Mouse (Mus musculus) thymus, postnatal 14 days (tissue): ENCODE data around the gene Vdac2.

Experiments
- DNase-seq: peaks from one replicate; pipeline ENCODE4 v3.0.0; 2021

Gene Vdac2

DNA sequence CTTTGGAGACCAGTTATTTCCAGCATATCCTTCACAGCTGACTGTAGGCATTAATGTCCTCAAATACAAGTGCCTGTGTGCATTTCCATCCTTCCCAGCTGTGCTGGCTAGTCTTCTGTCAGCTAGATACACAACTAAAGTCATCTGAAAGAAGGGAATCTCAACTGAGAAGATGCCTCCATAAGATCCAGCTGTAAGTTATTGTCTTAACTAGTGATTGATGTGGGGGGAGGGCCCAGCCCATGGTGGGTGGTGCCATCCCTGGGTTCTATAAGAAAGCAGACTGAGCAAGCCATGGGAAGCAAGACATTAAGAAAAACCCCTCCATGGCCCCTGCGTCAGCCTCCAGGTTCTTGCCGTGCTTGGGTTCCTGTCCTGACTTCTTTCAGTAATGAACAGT lies at the start of gene Vdac2:
Gene Vdac2, plus strand, starts transcription at position 301 of the 400 bp plus-strand sequence.
- no peak for DNase-seq

DNA sequence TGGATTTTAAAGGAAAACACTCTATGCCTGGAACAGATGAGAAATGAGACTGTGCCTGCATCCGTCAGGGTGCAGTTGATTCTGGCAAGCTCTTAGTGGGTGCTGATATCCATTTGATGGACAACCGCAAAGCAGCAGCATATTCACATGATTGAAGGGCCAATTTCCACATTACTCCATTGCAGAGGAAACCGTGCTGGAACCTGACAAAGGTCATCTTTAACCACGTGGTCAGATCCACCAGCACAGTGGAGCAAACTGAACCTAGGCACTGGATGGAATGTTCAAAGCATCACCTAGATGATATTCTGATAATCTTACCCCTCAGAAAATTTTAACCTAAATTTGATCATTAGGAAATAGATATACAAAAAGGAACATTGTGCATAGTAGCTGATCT lies 48.8 kb upstream of the Vdac2 start:
- DNase-seq: no peak

DNA sequence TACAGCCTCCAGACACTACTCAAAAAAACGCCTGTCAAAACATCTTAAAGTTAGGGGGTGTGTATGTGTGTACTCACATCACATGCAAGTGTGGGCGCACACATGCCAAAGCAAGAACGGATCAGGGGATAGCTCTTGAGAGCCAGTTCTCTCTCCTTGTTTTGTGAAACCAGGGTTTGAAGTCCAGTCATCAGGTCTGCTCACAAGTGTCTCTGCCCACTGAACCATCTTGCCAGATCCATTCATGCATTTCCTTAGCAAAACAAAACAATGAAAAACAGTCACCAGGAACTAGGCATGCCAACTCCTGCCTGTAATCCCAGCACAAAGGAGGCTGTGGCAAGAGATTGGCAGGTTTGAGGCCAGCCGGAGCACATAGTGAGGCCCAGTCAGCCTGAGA lies 38.5 kb upstream of the Vdac2 start:
- no peak for DNase-seq

DNA sequence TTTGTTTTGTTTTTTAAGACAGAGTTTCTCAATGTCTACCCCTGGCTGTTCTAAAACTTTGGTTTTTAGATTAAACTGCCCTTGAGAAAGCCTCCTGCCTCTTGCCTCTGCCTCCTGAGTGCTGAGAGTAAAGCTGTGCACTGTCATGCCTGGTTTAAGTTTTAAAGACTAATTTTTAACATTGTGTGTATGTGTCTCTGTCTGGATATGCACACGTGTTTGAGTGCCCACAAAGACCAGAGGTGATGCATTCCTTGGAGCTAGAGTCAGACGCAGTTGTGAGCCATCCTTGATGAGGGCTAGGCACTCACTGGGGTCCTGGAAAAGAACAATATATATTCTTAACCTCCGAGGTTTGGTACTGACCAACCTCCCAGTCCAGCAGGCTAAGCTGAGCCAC lies 37.7 kb upstream of the Vdac2 start:
- no peak for DNase-seq

DNA sequence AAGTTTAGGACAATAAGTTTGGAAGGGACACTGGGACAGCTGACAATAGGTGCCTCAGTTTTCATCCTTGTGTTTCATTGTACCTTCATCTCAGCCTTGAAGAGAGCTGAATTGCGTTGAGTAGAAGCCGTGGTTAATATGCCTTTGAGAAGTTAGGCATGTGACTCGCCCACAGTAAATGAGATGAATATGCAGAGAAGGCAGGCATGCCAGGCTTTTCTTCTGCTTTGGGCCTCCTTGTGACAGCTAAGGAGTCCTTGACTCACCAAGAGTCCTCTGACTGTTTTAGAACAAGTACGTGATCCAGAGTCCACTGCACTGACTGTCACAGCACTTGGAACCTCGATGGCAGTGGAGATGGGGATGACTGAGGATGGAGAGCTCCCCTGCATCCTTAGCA lies 36.9 kb upstream of the Vdac2 start:
- no peak for DNase-seq

DNA sequence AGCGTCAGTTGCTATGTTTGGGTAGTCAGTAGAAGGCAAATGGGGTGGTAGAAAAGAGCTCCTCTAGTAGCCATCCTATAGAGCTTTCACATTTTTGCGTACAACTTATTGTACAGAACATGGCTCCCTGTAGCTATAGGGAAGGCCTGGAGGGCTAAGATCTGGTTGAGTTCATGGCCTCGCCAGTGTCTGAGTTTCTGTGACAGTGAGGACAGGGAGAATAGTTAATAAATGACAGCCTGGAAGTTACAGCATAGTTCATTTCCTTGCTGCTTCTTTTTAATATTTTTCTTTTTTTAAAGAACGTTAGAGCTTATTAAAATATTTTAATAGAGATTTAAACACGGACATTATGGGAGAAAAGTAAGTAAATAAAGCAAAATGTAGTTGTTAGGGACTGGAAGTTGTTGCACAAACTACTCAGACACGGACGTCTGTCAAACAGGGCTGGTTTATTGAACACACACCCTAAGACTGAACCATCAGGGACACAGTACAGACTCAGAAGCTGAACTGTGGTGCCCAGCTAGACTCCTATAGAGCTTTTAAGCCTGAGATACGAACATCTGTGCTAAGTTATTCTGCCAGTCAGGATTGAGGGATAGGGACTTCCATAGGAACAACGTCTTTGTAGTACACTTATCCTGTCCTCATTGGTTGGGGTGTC lies 34.3 kb upstream of the Vdac2 start:
- DNase-seq: no peak

DNA sequence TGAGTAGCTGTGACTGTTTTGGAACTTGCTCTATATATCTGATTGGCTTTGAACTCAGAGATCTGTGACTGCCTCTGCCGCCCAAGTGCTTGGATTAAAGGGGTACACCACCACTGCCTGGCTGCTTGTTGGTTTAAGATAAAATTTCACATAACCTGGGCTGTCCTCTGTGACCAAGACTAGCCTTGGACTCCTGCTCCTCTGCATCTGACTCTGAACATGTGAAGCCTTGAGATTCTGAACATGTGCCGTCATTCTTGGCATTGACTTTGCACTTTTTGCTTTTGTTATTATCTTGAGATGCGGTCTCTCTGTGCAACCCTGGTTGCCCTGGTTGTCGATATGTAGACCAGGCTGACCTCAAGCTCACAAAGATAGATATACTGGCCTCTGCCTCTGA lies 33.3 kb upstream of the Vdac2 start:
- DNase-seq: no peak

DNA sequence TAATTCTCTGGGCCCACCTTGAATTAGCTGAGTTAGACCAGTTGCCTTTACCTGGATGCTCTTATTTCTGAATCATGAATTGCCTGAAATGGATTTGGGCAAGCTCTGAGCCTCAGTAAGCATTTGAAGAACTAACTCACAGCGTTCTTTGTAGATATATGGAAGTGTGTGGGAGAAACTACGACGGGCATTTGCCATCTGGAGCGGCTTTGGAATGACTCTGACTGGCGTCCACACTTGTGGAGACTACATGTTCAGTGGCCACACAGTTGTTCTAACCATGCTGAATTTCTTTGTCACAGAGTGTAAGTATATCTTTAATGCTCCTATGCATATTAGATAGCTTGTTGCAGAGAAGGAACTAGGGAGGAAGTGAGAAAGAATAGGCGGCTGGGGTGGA lies 32.8 kb upstream of the Vdac2 start:
- no peak for DNase-seq

DNA sequence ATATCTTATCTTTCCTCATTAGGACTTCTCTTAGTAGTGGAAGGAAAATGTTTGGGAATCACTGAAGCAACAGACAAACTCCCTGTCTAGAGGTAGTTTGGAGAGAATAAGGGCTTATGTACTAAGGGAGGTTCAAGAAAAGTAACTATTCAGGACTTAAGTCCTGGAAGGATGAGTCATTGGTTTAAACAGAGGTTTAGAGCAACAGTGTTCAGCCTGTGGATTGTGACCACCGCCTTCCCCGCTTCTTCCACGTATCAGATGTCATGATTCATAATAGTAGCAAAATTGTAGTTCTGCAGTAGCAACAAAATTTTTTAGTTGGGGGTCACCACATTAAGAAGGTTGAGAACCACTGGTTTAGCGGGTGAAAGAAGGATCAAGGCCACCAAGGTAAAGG lies 24.4 kb upstream of the Vdac2 start:
- no peak for DNase-seq

DNA sequence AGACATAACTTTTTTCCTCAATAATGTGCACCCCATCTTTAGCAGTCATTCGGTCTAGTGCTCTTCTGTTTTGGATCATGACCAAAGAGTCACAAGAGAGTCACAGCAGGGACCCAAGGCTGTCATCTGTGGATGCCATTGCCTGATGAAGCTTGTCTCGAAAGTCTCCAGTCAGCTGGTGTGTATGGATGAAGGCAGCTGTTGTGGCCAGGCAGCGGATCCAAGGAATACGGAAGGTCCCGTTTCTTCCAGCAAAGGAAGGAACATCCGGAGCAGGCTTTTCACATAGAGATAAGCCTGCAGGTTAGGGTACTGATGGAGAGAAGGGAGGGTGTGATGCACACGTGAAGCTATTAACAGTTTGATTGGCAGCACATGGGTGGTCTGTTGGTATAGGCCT lies 23.4 kb upstream of the Vdac2 start:
- DNase-seq: no peak

DNA sequence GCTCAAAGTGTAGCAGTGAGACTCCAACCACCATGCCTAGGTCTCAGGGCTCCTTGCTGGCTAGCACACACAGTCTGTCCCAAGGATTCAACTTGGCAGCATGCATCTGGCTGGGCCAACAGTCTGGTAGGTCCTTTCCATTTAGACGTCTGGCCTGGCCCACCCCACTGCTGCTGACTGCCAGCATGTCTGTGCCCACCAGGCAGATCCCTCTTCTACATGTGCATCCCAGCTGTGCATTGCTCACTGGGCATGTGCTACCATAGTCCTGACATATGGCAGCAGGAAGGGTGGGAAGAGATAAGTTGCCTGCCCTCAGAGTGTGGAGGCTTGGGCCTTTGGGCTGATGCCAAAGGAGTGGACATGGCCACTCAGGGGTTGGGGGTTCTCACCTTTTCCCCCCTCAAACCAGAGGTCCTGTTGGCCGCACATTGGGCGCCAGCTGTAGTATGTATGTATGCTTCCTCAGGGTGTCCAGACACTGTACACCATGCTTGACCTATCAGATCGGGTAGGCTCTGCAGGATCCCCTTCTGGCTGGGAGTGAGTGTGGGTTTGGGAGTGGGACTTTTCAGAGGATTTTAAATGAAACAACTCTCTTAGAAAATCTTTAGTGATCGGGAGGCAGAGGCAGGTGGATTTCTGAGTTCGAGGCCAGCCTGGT lies 22.4 kb upstream of the Vdac2 start:
- no peak for DNase-seq

DNA sequence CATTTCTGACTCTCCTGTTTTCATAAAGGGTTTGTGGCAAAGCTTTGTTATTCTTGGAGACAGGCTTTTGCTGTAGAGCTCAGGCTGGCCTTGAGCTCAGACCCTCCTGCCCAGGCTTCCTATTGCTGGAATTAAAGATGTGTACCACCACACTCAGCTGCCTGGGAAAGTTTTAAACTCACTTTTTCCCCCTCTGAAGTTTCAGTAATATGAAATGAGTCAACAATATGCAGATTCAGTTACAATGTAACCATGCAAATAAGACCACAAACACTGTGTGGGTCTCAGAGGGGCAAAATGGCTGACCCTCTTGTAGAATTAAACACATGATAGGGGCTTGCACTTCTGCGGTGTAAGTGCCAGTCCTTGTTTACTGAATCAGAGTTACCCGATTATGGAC lies 18.8 kb upstream of the Vdac2 start:
- no peak for DNase-seq

DNA sequence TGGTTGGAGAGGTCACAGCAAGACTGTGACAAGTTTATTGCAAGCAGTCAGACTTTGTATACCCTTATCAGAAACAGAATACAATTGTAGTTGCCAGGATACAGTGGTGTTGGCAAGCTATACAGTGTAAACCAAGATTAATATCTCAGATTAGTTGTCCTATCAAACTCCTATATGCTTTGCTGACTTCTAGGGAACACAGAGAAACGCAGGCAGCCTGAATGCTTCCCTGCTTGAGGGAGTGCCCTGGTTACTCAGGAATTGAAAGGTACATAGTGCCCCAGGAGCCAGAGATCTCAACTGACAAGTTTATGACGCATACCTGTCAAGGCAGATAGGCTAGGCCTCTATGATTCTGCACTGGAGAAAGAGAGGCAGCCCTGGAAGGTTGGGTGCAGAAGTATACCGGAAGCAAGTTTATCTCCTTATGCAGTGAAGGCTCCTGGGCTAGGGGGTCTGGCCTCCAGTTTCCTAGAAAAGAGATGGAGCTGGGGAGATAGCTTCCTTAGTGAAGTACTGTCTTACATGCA lies 18.3 kb upstream of the Vdac2 start:
- no peak for DNase-seq

DNA sequence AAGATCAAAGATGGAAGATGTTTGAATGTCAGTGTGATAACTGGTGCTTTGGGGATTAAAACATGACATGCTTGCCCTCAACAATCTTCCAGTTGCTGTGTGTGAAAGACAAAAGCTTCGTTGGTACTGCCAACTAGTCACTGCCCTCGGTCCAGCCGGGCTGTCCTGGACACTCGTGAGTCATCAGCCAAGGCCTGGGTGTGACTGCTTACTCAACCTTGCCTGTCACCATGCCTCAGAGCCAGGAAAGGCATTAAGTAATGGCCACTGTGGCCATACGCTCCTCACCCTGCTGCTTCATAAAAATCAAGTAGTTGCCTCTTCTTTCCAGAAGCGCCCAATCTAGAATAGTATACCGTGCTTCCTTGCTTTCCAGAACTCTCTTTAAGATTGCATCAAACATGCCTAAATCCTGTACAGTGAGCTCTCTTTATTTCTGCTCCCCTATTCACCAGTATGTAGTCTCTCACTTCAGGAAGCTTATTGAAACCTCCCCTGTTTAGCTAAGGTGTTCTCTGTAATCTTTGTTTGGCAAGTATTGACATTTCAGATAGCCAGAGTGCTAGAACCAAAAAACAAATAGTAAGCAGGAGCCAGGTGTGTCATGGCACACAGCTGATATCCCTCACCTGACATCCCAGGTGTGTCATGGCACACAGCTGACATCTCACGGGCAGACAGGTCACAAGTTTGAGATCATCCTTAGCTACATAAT lies 16.7 kb upstream of the Vdac2 start:
- no peak for DNase-seq

DNA sequence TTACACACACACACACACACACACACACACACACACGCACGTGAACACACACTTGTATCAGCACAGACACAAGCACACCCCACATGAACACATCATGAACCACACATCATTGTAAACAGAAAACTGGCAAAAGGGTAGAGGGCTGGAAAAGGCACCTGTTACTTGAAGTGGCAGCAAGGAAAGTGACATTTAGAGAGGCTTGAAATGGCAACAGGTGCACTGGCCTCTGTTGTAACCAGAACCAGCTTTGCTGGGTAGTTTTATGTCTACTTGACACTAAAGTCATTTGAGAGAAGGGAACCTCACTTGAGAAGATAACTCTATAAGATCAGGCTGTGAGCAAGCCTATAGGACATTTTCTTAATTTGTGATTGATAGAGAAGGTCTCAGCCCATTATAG lies 15.6 kb upstream of the Vdac2 start:
- DNase-seq: no peak

DNA sequence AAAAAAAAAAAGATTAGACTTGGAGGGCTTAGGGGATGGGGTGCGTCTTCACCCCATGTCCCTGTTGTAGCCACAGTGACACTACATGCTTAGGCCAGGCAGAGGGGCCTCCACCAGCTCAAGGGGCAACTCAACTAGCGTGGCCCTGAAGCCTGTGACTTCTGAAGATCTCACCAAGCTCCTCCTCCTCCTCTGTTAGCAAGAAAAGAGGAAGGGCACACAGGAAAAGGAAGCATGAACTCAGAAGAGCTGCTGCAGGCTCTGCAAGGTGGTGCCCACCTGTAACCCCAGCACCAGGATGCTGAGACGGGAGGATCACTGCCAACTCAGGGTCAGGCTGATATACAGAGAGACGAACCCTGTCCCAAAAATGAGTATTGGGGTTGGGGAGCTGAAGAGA lies 13.7 kb upstream of the Vdac2 start:
- DNase-seq: no peak

DNA sequence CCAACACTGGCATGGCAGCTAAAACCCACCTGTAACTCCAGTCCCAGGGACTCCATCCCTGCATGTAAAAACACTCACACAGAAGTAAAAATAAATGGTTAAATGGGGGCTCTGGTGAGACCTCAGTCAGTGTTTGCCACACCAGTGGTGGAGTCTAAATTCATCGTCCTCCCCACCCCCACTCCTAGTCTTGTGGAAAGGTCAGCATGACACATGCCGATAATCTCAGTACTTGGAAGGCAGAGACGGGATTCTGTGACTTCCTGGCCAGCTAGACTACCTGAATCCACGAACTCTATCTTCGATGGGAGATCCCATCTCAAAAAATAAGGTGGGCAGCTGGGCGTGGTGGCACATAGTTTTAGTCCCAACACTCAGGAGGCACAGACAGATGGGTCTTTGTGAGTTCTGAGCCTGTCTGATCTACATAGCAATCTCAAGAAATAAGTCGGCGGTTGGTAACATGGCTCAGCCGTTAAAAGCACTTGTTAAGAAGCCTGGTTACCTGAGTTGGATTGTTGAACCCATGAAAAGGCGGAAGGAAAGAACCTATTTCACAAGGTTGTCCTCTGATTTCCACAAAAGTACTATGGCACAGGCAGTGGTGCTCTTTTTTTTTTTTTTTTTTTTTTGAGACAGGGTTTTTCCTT lies 13.2 kb upstream of the Vdac2 start:
- no peak for DNase-seq

DNA sequence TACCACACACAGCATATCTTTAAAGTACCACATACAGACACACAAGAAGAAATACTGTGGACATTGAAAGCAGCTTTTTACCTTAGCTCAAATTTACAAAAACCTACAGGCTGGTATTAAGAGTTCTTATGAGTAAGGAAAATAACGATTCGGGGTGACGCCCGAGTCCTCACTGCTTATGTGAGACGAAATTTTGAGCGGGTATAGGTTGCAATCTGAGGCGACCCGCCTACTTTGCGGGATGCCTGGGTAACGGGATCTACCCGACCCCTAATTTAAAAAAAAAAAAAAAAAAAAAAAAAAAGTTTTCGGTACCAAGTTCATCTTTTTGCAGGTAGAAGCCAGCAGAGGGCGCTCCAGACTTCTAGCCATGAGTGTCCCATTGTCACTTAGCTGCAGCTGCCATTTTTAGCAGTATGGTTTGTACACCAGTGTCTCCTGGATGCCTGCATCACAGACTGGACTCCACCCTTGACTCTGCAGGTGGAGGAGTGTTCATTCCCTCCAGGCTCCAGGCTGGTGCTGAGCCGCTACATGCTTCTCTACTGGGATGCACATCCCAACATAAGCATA lies 12.4 kb upstream of the Vdac2 start:
- DNase-seq: peak; percentile 78

DNA sequence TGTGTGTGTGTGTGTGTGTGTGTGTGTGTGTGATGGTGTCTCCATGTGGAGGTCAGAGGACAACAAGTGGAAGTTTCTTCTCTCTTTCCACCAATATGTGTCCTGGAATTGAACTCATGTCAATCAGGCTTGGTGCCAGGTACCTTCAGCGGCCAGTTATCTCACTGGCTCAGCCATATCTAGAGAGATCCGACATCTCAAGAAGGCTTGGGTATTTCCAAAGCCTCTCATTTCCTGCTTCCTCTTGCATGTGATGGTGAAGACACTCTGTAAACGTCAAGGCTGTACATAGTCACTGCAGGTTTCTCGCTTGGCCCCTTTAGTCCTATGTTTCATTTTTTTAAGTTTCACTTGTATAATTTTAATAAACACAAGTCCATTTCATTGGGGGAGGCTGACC lies 11.8 kb upstream of the Vdac2 start:
- no peak for DNase-seq

DNA sequence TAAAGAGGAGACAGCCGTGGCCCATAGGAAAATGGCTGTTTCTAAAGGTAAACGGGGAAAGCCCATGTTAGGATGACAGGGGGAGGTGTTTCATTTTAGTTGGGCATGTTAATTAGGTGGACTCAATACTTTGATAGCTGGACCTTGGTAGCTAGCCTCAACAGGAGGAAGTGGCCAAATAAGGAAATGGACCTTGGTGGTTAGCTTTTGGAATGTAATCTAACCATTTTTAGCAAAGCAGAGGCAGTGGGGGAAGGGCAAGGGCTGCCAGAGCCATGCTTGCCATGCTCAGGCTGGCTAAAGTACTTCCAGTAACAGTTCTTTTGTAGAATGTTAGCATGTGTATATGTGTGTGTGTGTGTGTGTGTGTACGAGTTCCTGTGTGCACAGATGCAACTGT lies 11.2 kb upstream of the Vdac2 start:
- no peak for DNase-seq

DNA sequence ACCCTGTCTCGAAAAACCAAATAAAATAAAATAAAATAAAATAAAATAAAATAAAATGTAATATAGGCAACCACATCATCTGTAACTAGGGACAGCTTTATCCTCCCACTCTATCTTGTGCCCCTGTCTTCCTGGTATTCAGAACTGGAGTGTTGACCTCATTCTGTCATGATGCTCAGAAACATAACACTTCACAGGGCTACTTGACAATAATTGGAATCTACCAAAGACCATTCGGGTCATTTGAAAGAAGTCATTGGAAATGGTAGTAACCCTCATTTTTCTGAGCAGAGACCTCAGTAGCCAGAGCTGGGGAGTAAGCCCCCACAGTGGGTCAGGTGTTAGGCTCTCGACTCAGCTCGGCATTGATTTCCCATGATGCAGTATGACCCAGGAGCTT lies 10.4 kb upstream of the Vdac2 start:
- no peak for DNase-seq

DNA sequence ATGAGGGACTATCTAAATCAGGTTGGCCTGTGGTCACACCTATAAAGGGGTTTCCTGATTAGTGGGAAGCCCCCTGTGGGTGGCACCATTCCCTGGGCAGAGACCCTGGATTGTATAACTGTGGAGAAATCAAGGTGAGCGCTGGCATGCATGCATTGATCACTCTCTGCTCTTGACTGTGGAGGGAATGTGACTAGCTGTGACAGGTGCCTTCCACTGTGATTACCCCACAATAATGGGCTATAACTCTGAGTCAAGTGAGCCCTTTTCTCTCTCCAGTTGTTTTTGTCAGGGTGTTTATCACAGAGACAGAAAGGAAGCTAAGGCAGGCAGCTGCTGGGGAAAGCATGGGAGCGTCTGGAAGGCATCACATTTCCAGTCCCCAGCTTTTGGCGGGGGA lies 8.8 kb upstream of the Vdac2 start:
- DNase-seq: no peak

DNA sequence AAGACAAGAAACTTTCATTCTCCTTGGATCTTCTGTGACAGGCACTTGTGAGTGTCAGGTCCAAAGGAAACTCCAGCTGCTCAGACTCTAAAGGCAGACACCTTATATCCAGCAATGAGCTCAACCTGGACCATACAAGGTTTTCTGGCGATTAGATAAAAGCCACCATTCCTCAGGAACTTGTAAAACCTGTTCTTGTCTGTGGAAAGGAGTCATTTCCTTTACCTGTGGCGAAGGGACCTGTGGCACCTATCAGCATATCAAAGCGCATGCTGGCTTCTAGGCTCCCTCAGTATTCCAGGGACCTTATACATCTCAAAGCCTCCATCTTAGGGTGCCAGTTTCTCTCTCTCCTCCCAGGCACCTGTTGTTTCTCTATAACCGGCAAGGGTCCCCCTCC lies 7.6 kb upstream of the Vdac2 start:
- no peak for DNase-seq
